Mouse (Mus musculus) R1 (cell line): ENCODE measurements around the gene Styxl1.

Source experiments
- DNase-seq: peaks from one replicate; pipeline ENCODE4 v3.0.0-alpha.2; 2018; ENCODE audit warnings: low read depth, low spot score

Gene Styxl1

GRCm38 (mm10) chr5:135726641-135727346 is 51.4 kb downstream of the Styxl1 start:
- no peak for DNase-seq

GRCm38 (mm10) chr5:135725991-135726390 is 52.2 kb downstream of the Styxl1 start:
- no peak for DNase-seq

GRCm38 (mm10) chr5:135725391-135725841 is 52.8 kb downstream of the Styxl1 start:
- DNase-seq = peak; percentile 80

GRCm38 (mm10) chr5:135724536-135725322 is 53.5 kb downstream of the Styxl1 start:
- DNase-seq = no peak

GRCm38 (mm10) chr5:135723165-135723751 is 54.9 kb downstream of the Styxl1 start:
- no peak for DNase-seq

- DNase-seq = no peak
These were observed 56.1 kb downstream of the Styxl1 start for GRCm38 (mm10) chr5:135722121-135722520.

- DNase-seq = no peak
These were observed 57.1 kb downstream of the Styxl1 start for GRCm38 (mm10) chr5:135721076-135721475.

GRCm38 (mm10) chr5:135720121-135720520 is 58.1 kb downstream of the Styxl1 start:
- no peak for DNase-seq

GRCm38 (mm10) chr5:135719586-135720120 is 58.5 kb downstream of the Styxl1 start:
- no peak for DNase-seq

- DNase-seq = no peak
These were observed 62.6 kb downstream of the Styxl1 start for GRCm38 (mm10) chr5:135715624-135716023.

GRCm38 (mm10) chr5:135713441-135714218 is 64.6 kb downstream of the Styxl1 start:
- no peak for DNase-seq

GRCm38 (mm10) chr5:135712803-135713202 is 65.4 kb downstream of the Styxl1 start:
- no peak for DNase-seq

GRCm38 (mm10) chr5:135711582-135712355 is 66.4 kb downstream of the Styxl1 start:
- no peak for DNase-seq

- DNase-seq = no peak
These were observed 67.5 kb downstream of the Styxl1 start for GRCm38 (mm10) chr5:135710599-135711214.

- DNase-seq = no peak
These were observed 68.5 kb downstream of the Styxl1 start for GRCm38 (mm10) chr5:135709716-135710115.

- DNase-seq = peak; percentile 23
These were observed 70.3 kb downstream of the Styxl1 start for GRCm38 (mm10) chr5:135707855-135708254.

- DNase-seq = no peak
These were observed 71.1 kb downstream of the Styxl1 start for GRCm38 (mm10) chr5:135707039-135707438.

- DNase-seq = no peak
These were observed 72.8 kb downstream of the Styxl1 start for GRCm38 (mm10) chr5:135705383-135705782.

GRCm38 (mm10) chr5:135703431-135703830 is 74.8 kb downstream of the Styxl1 start:
- DNase-seq = no peak

GRCm38 (mm10) chr5:135702682-135703192 is 75.4 kb downstream of the Styxl1 start:
- DNase-seq = peak; percentile 74
